Mouse (Mus musculus): ENCODE data around the gene Get4. TPM values are rescaled to one million over a fixed set of nuclear protein-coding genes. Genes with fewer than 3 reads are reported as not detected.
A peak's percentile ranks its signal among the peaks of the same experiment; 100 is the strongest.

Get4 gene
- polyA plus RNA-seq, 1 experiment from 2014 or later = 114 TPM

- no peak for DNase-seq (ENCODE audit: low spot score)
- no peak for ATAC-seq
- Histone ChIP-seq H3K27me3 (replicated peaks; ENCODE audit: control insufficient read depth, insufficient read depth, low read length) (no peaks in the 10 kb centered on the region), H3K9ac (ENCODE audit: low read length) (no peak overlapping the region; the same call in 1 of the 2 replicates), H3K4me2 (ENCODE audit: low read length) (peak overlapping the region; percentile 74), H3K4me3 (ENCODE audit: low read depth, low read length) (0 out of 2 replicates have a peak overlapping the region, but pooled peaks have one; percentile 67), H3K9me3 (replicated peaks; ENCODE audit: control insufficient read depth, low read length) (no peaks in the 10 kb centered on the region), H3K36me3 (ENCODE audit: control insufficient read depth, insufficient read depth, low read length) (peaks cover 51% of the 10 kb centered on the region), H3K4me1 (ENCODE audit: control insufficient read depth, insufficient read depth, low read length) (peaks cover 13% of the 10 kb centered on the region), H3K27ac (ENCODE audit: low read depth, low read length) (no peak overlapping the region)
- WGBS = 86% methylated on average over 7 of the region's 7 CpGs
Observed at GRCm38 (mm10) chr5:139251279-139251678, 845 bp upstream of the Get4 start.

GRCm38 (mm10) chr5:139251736-139252080, 416 bp upstream of the Get4 start:
- WGBS = under 1% methylated on average over 8 of the region's 8 CpGs
- peaks cover 13% of the 10 kb centered on the region for H3K4me1 ChIP-seq (ENCODE audit: control insufficient read depth, insufficient read depth, low read length)
- ATAC-seq = no peak; the same call in 1 of the 2 replicates
- peak overlapping the region; percentile 74 for H3K4me2 ChIP-seq (ENCODE audit: low read length)
- peak overlapping the region; percentile 67 for H3K4me3 ChIP-seq (ENCODE audit: low read depth, low read length)
- peak overlapping the region; percentile 73 for H3K9ac ChIP-seq (ENCODE audit: low read length)
- H3K36me3 ChIP-seq (ENCODE audit: control insufficient read depth, insufficient read depth, low read length) = peaks cover 47% of the 10 kb centered on the region
- H3K27me3 ChIP-seq (replicated peaks; ENCODE audit: control insufficient read depth, insufficient read depth, low read length) = no peaks in the 10 kb centered on the region
- no peaks in the 10 kb centered on the region for H3K9me3 ChIP-seq (replicated peaks; ENCODE audit: control insufficient read depth, low read length)
- no peak for DNase-seq (ENCODE audit: low spot score)
- peak overlapping the region; percentile 66 for H3K27ac ChIP-seq (ENCODE audit: low read depth, low read length)

- 1% methylated on average over 7 of the region's 7 CpGs for WGBS
- H3K9ac ChIP-seq (ENCODE audit: low read length) = peak overlapping the region; percentile 82
- peak overlapping the region; percentile 97 for H3K4me2 ChIP-seq (ENCODE audit: low read length)
- peak overlapping the region; percentile 91 for H3K27ac ChIP-seq (ENCODE audit: low read depth, low read length)
- ATAC-seq (no peak; the same call in 1 of the 2 replicates), DNase-seq (ENCODE audit: low spot score) (no peak)
- H3K4me1 ChIP-seq (ENCODE audit: control insufficient read depth, insufficient read depth, low read length) = peaks cover 13% of the 10 kb centered on the region
- H3K4me3 ChIP-seq (ENCODE audit: low read depth, low read length) = peak overlapping the region; percentile 67
- H3K36me3 ChIP-seq (ENCODE audit: control insufficient read depth, insufficient read depth, low read length) = peaks cover 41% of the 10 kb centered on the region
- H3K27me3 ChIP-seq (replicated peaks; ENCODE audit: control insufficient read depth, insufficient read depth, low read length) = no peaks in the 10 kb centered on the region
- no peaks in the 10 kb centered on the region for H3K9me3 ChIP-seq (replicated peaks; ENCODE audit: control insufficient read depth, low read length)
Observed at GRCm38 (mm10) chr5:139252910-139253245, 754 bp downstream of the Get4 start.

GRCm38 (mm10) chr5:139253301-139253741, 1.2 kb downstream of the Get4 start:
- no peaks in the 10 kb centered on the region for H3K9me3 ChIP-seq (replicated peaks; ENCODE audit: control insufficient read depth, low read length)
- H3K9ac ChIP-seq (ENCODE audit: low read length) = peak overlapping the region; percentile 82
- ATAC-seq = no peak
- WGBS = 8% methylated on average over 6 of the region's 6 CpGs
- DNase-seq (ENCODE audit: low spot score) = peak; percentile 45
- no peaks in the 10 kb centered on the region for H3K27me3 ChIP-seq (replicated peaks; ENCODE audit: control insufficient read depth, insufficient read depth, low read length)
- peaks cover 13% of the 10 kb centered on the region for H3K4me1 ChIP-seq (ENCODE audit: control insufficient read depth, insufficient read depth, low read length)
- peak overlapping the region; percentile 67 for H3K4me3 ChIP-seq (ENCODE audit: low read depth, low read length)
- peaks cover 37% of the 10 kb centered on the region for H3K36me3 ChIP-seq (ENCODE audit: control insufficient read depth, insufficient read depth, low read length)
- peak overlapping the region; percentile 97 for H3K4me2 ChIP-seq (ENCODE audit: low read length)
- H3K27ac ChIP-seq (ENCODE audit: low read depth, low read length) = peak overlapping the region; percentile 91; the same call in 1 of the 2 replicates

GRCm38 (mm10) chr5:139254938-139255337, 2.8 kb downstream of the Get4 start:
- Histone ChIP-seq H3K4me3 (ENCODE audit: low read depth, low read length) (no peak overlapping the region), H3K36me3 (ENCODE audit: control insufficient read depth, insufficient read depth, low read length) (peaks cover 25% of the 10 kb centered on the region), H3K27ac (ENCODE audit: low read depth, low read length) (no peak overlapping the region), H3K27me3 (replicated peaks; ENCODE audit: control insufficient read depth, insufficient read depth, low read length) (no peaks in the 10 kb centered on the region), H3K4me1 (ENCODE audit: control insufficient read depth, insufficient read depth, low read length) (peaks cover 13% of the 10 kb centered on the region), H3K9ac (ENCODE audit: low read length) (peak overlapping the region; percentile 21; the same call in 1 of the 2 replicates), H3K9me3 (replicated peaks; ENCODE audit: control insufficient read depth, low read length) (no peaks in the 10 kb centered on the region), H3K4me2 (ENCODE audit: low read length) (no peak overlapping the region)
- no peak for ATAC-seq
- 83% methylated on average over 6 of the region's 6 CpGs for WGBS
- DNase-seq (ENCODE audit: low spot score) = no peak

- DNase-seq (ENCODE audit: low spot score) (no peak), ATAC-seq (no peak)
- H3K9ac ChIP-seq (ENCODE audit: low read length) = no peak overlapping the region
- peaks cover 25% of the 10 kb centered on the region for H3K36me3 ChIP-seq (ENCODE audit: control insufficient read depth, insufficient read depth, low read length)
- peaks cover 13% of the 10 kb centered on the region for H3K4me1 ChIP-seq (ENCODE audit: control insufficient read depth, insufficient read depth, low read length)
- no peaks in the 10 kb centered on the region for H3K9me3 ChIP-seq (replicated peaks; ENCODE audit: control insufficient read depth, low read length)
- H3K27ac ChIP-seq (ENCODE audit: low read depth, low read length) = no peak overlapping the region
- 92% methylated on average over 6 of the region's 6 CpGs for WGBS
- H3K27me3 ChIP-seq (replicated peaks; ENCODE audit: control insufficient read depth, insufficient read depth, low read length) = no peaks in the 10 kb centered on the region
- H3K4me2 ChIP-seq (ENCODE audit: low read length) = no peak overlapping the region
- no peak overlapping the region for H3K4me3 ChIP-seq (ENCODE audit: low read depth, low read length)
Observed at GRCm38 (mm10) chr5:139255777-139256176, 3.7 kb downstream of the Get4 start.

- DNase-seq (ENCODE audit: low spot score) (no peak), ATAC-seq (no peak)
- WGBS = 87% methylated on average over 3 of the region's 3 CpGs
- Histone ChIP-seq H3K4me1 (ENCODE audit: control insufficient read depth, insufficient read depth, low read length) (peaks cover 13% of the 10 kb centered on the region), H3K27me3 (replicated peaks; ENCODE audit: control insufficient read depth, insufficient read depth, low read length) (no peaks in the 10 kb centered on the region), H3K9me3 (replicated peaks; ENCODE audit: control insufficient read depth, low read length) (no peaks in the 10 kb centered on the region), H3K27ac (ENCODE audit: low read depth, low read length) (no peak overlapping the region), H3K4me2 (ENCODE audit: low read length) (no peak overlapping the region), H3K9ac (ENCODE audit: low read length) (no peak overlapping the region), H3K4me3 (ENCODE audit: low read depth, low read length) (no peak overlapping the region), H3K36me3 (ENCODE audit: control insufficient read depth, insufficient read depth, low read length) (peaks cover 27% of the 10 kb centered on the region)
Observed at GRCm38 (mm10) chr5:139256211-139256765, 4.2 kb downstream of the Get4 start.

GRCm38 (mm10) chr5:139257265-139257664, 5.1 kb downstream of the Get4 start:
- Histone ChIP-seq H3K36me3 (ENCODE audit: control insufficient read depth, insufficient read depth, low read length) (peaks cover 36% of the 10 kb centered on the region), H3K27me3 (replicated peaks; ENCODE audit: control insufficient read depth, insufficient read depth, low read length) (no peaks in the 10 kb centered on the region), H3K4me2 (ENCODE audit: low read length) (no peak overlapping the region), H3K9ac (ENCODE audit: low read length) (no peak overlapping the region), H3K4me1 (ENCODE audit: control insufficient read depth, insufficient read depth, low read length) (peaks cover 13% of the 10 kb centered on the region), H3K27ac (ENCODE audit: low read depth, low read length) (no peak overlapping the region), H3K4me3 (ENCODE audit: low read depth, low read length) (no peak overlapping the region), H3K9me3 (replicated peaks; ENCODE audit: control insufficient read depth, low read length) (no peaks in the 10 kb centered on the region)
- no peak for DNase-seq (ENCODE audit: low spot score)
- 89% methylated on average over 1 of the region's 1 CpGs for WGBS
- no peak for ATAC-seq

GRCm38 (mm10) chr5:139257818-139258217, 5.7 kb downstream of the Get4 start:
- H3K4me3 ChIP-seq (ENCODE audit: low read depth, low read length) = no peak overlapping the region
- 67% methylated on average over 4 of the region's 4 CpGs for WGBS
- no peak overlapping the region for H3K9ac ChIP-seq (ENCODE audit: low read length)
- H3K36me3 ChIP-seq (ENCODE audit: control insufficient read depth, insufficient read depth, low read length) = peaks cover 41% of the 10 kb centered on the region
- no peak overlapping the region for H3K4me2 ChIP-seq (ENCODE audit: low read length)
- peaks cover 13% of the 10 kb centered on the region for H3K4me1 ChIP-seq (ENCODE audit: control insufficient read depth, insufficient read depth, low read length)
- H3K27ac ChIP-seq (ENCODE audit: low read depth, low read length) = no peak overlapping the region
- H3K27me3 ChIP-seq (replicated peaks; ENCODE audit: control insufficient read depth, insufficient read depth, low read length) = no peaks in the 10 kb centered on the region
- no peak for DNase-seq (ENCODE audit: low spot score)
- ATAC-seq = no peak
- no peaks in the 10 kb centered on the region for H3K9me3 ChIP-seq (replicated peaks; ENCODE audit: control insufficient read depth, low read length)
